Mouse (Mus musculus) cerebellum, adult 2 months (tissue): ENCODE results near the gene Asb10.

Experiments used
- CTCF ChIP-seq: fragments of 200-500 bp; IDR thresholded peaks from 2 replicates; pipeline ENCODE4 v1.5.1; 2011; ENCODE audit warnings: low read depth, mild to moderate bottlenecking, control low read depth, low read length, moderate library complexity, borderline replicate concordance; ENCODE audit not compliant: insufficient read depth
- POLR2A ChIP-seq: fragments of 200-500 bp; IDR thresholded peaks from 2 replicates; pipeline ENCODE4 v1.6.1; 2011; ENCODE audit warnings: low read length, control low read depth, borderline replicate concordance; ENCODE audit not compliant: insufficient read depth

- no peak for TF ChIP-seq CTCF
- no peak for TF ChIP-seq POLR2A
These were observed 38.0 kb downstream of the Asb10 start for GRCm38 (mm10) chr5:24502786-24503185.
